Mouse (Mus musculus) limb, embryonic 14.5 days (tissue): ENCODE data around the gene Crybg2. TPM values are rescaled to one million over a fixed set of nuclear protein-coding genes. Genes with fewer than 3 reads are reported as not detected.

Experiments
- ATAC-seq: fragments of 200-750 bp; cut with Nextera tagmentation; 2 replicates; pipeline ENCODE4 v1.8.0; 2017; ENCODE audit warnings: low read depth, moderate number of reproducible peaks, moderate TSS enrichment; ENCODE audit not compliant: low FRiP score
- DNase-seq: peaks from one replicate; pipeline ENCODE4 v3.0.0-alpha.2; 2015; ENCODE audit warnings: low spot score
- H3K27ac ChIP-seq: fragments of 300-500 bp; sonication (generic); replicated peaks from 2 replicates; pipeline ENCODE4 v1.5.1; 2014; ENCODE audit warnings: low read depth, mild to moderate bottlenecking, low read length, moderate library complexity, mixed read lengths
- H3K27me3 ChIP-seq: fragments of 300-500 bp; sonication (generic); 2 replicates; pipeline ENCODE4 v1.6.1; 2014; ENCODE audit warnings: low read length, mixed read lengths; ENCODE audit not compliant: control insufficient read depth, insufficient read depth
- H3K36me3 ChIP-seq: fragments of 300-500 bp; sonication (generic); 2 replicates; pipeline ENCODE4 v1.6.1; 2014; ENCODE audit warnings: mild to moderate bottlenecking, low read length, moderate library complexity, mixed read lengths; ENCODE audit not compliant: control insufficient read depth, insufficient read depth
- H3K4me1 ChIP-seq: fragments of 300-500 bp; sonication (generic); 2 replicates; pipeline ENCODE4 v1.6.1; 2014; ENCODE audit warnings: antibody characterized with exemption, low read length, mixed read lengths; ENCODE audit not compliant: control insufficient read depth, insufficient read depth
- H3K4me2 ChIP-seq: fragments of 300-500 bp; sonication (generic); replicated peaks from 2 replicates; pipeline ENCODE4 v1.6.1; 2014; ENCODE audit warnings: low read depth, mild to moderate bottlenecking, low read length, moderate library complexity; ENCODE audit not compliant: severe bottlenecking
- H3K4me3 ChIP-seq: fragments of 300-500 bp; sonication (generic); replicated peaks from 2 replicates; pipeline ENCODE4 v1.5.1; 2014; ENCODE audit warnings: low read length
- H3K9ac ChIP-seq: fragments of 300-500 bp; sonication (generic); 2 replicates; pipeline ENCODE4 v1.6.1; 2014; ENCODE audit warnings: mild to moderate bottlenecking, low read depth, low read length, moderate library complexity; ENCODE audit not compliant: severe bottlenecking
- H3K9me3 ChIP-seq: fragments of 300-500 bp; sonication (generic); 2 replicates; pipeline ENCODE4 v1.6.1; 2016; ENCODE audit warnings: low read length; ENCODE audit not compliant: control insufficient read depth
- POLR2A ChIP-seq: fragments of 200-500 bp; IDR thresholded peaks from 2 replicates; pipeline ENCODE4 v1.8.0; 2012; ENCODE audit warnings: inconsistent platforms, mild to moderate bottlenecking, moderate library complexity, borderline replicate concordance; ENCODE audit not compliant: insufficient read depth, insufficient read length; ENCODE audit errors: extremely low read depth
- WGBS: fragments of 180-500 bp; shearing (Covaris S2); extraction: QIAGEN DNeasy Blood & Tissue Kit; methylation state at CpG from one replicate; pipeline ENCODE4 v1.1.7; 2014; 5-methylcytosine and 5-hydroxymethylcytosine counted together
- polyA plus RNA-seq, 2 experiments: library from polyadenylated mRNA; depleted of rRNA in 1 of 2; stranded (reverse) in 1 of 2; unstranded in 1 of 2; fragments of >200 nt; fragmentation: Nextera tagmentation in 1 of 2; extraction: Ambion mirVana in 1 of 2; gene quantifications; 2 replicates each; pipeline versions ENCODE4 v1.2.1 to v1.2.3; 2012 to 2014

Gene Crybg2
- polyA plus RNA-seq, 2 experiments, result 11.3 to 12.3 TPM

GRCm38 (mm10) chr4:134119042-134119441, 58.4 kb downstream of the Crybg2 start:
- no peaks in the 10 kb centered on the region; the same call in 1 of the 2 replicates for H3K4me1 ChIP-seq
- H3K36me3 ChIP-seq, result no peaks in the 10 kb centered on the region

GRCm38 (mm10) chr4:134119644-134120043, 59.0 kb downstream of the Crybg2 start:
- WGBS, result 65% methylated on average over 9 of the region's 9 CpGs
- DNase-seq (no peak), ATAC-seq (no peak)
- Histone ChIP-seq H3K36me3 (no peaks in the 10 kb centered on the region), H3K9me3 (no peaks in the 10 kb centered on the region), H3K4me2 (no peak overlapping the region), H3K4me3 (no peak overlapping the region), H3K27ac (no peak overlapping the region), H3K27me3 (no peaks in the 10 kb centered on the region), H3K4me1 (no peaks in the 10 kb centered on the region; the same call in 1 of the 2 replicates), H3K9ac (no peak overlapping the region)
- no peak for TF ChIP-seq POLR2A

More at GRCm38 (mm10) chr4:134119042-134119441, 58.4 kb downstream of the Crybg2 start:
- H3K27me3 ChIP-seq, result no peaks in the 10 kb centered on the region
- H3K27ac ChIP-seq, result no peak overlapping the region
- DNase-seq (no peak), ATAC-seq (no peak)
- TF ChIP-seq POLR2A, result no peak
- no peaks in the 10 kb centered on the region for H3K9me3 ChIP-seq
- H3K4me2 ChIP-seq, result no peak overlapping the region
- no peak overlapping the region for H3K4me3 ChIP-seq
- H3K9ac ChIP-seq, result no peak overlapping the region
- 75% methylated on average over 5 of the region's 5 CpGs for WGBS

- Histone ChIP-seq H3K36me3 (no peaks in the 10 kb centered on the region), H3K27ac (no peak overlapping the region), H3K27me3 (no peaks in the 10 kb centered on the region), H3K4me1 (no peaks in the 10 kb centered on the region; the same call in 1 of the 2 replicates), H3K9me3 (no peaks in the 10 kb centered on the region), H3K4me2 (no peak overlapping the region), H3K4me3 (no peak overlapping the region), H3K9ac (no peak overlapping the region)
- no peak for DNase-seq
- TF ChIP-seq POLR2A, result no peak
- WGBS, result 69% methylated on average over 6 of the region's 6 CpGs
- no peak for ATAC-seq
Observed at GRCm38 (mm10) chr4:134120192-134120805, 59.7 kb downstream of the Crybg2 start.

GRCm38 (mm10) chr4:134120916-134121315, 60.3 kb downstream of the Crybg2 start:
- WGBS, result 89% methylated on average over 4 of the region's 4 CpGs
- H3K4me1 ChIP-seq, result no peaks in the 10 kb centered on the region; the same call in 1 of the 2 replicates
- ATAC-seq, result no peak
- H3K27ac ChIP-seq, result no peak overlapping the region
- H3K4me2 ChIP-seq, result no peak overlapping the region
- H3K4me3 ChIP-seq, result no peak overlapping the region
- no peak overlapping the region; the same call in 1 of the 2 replicates for H3K9ac ChIP-seq
- no peaks in the 10 kb centered on the region for H3K27me3 ChIP-seq
- H3K36me3 ChIP-seq, result no peaks in the 10 kb centered on the region
- no peaks in the 10 kb centered on the region for H3K9me3 ChIP-seq
- DNase-seq, result no peak
- TF ChIP-seq POLR2A, result no peak

- Histone ChIP-seq H3K4me1 (no peaks in the 10 kb centered on the region; the same call in 1 of the 2 replicates), H3K27ac (no peak overlapping the region), H3K4me3 (no peak overlapping the region), H3K9me3 (no peaks in the 10 kb centered on the region), H3K36me3 (no peaks in the 10 kb centered on the region), H3K4me2 (no peak overlapping the region), H3K9ac (no peak overlapping the region; the same call in 1 of the 2 replicates), H3K27me3 (no peaks in the 10 kb centered on the region)
- WGBS, result 41% methylated on average over 4 of the region's 4 CpGs
- ATAC-seq, result no peak
- TF ChIP-seq POLR2A, result no peak
- no peak for DNase-seq
Observed at GRCm38 (mm10) chr4:134121571-134121970, 61.0 kb downstream of the Crybg2 start.

- peak; percentile 55 for DNase-seq
- H3K27ac ChIP-seq, result no peak overlapping the region
Observed at GRCm38 (mm10) chr4:134122281-134122680, 61.7 kb downstream of the Crybg2 start.

More at GRCm38 (mm10) chr4:134122281-134122680, 61.7 kb downstream of the Crybg2 start:
- Histone ChIP-seq H3K27me3 (no peaks in the 10 kb centered on the region), H3K9ac (no peak overlapping the region), H3K4me2 (no peak overlapping the region), H3K9me3 (no peaks in the 10 kb centered on the region), H3K4me3 (no peak overlapping the region), H3K36me3 (0 out of 2 replicates have a peak, but pooled peaks cover 3% of the 10 kb centered on the region), H3K4me1 (peaks cover 7% of the 10 kb centered on the region; the same call in 1 of the 2 replicates)
- no peak for TF ChIP-seq POLR2A
- 19% methylated on average over 3 of the region's 3 CpGs for WGBS
- no peak for ATAC-seq
